Mouse (Mus musculus): ENCODE measurements around the gene Ttyh3.
"Not testable (repeated sequence)": the region's sequence is repeated elsewhere in the genome, so short reads cannot be mapped to it uniquely, and the experiment has no call there.

The Ttyh3 gene

DNA sequence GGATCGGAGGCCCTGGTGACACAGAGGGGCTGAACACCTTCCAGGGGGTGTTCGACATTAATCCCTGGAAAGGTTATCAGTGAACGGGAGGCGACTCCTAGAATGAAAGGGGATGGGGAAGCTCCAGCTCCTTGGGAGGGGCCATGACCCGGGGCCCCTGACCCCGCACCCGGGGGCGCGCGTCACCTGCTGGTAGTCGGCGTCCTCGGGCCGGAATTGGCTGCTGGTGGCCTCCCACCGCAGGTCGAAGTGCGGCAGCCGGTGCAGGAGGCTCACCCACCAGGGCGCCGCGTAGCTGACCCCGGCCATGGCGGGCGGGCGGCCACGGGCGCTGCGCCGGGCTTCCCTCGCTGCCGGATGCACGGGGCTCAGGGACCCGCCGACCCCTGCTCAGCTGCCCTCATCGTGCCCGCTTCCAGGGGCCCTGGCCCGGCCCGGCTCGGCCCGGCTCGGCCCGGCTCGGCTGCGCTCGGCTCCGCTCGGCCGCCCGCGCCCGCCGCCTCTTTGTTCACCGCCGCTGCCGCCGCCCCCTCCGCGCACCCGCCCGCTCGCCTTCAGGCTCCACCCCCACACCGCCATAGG, at the start of gene Ttyh3:
TSS of gene Ttyh3 (minus strand) at position 513 of the 582 bp plus-strand sequence.
- no peak for DNase-seq (ENCODE audit: low read depth, low spot score)

DNA sequence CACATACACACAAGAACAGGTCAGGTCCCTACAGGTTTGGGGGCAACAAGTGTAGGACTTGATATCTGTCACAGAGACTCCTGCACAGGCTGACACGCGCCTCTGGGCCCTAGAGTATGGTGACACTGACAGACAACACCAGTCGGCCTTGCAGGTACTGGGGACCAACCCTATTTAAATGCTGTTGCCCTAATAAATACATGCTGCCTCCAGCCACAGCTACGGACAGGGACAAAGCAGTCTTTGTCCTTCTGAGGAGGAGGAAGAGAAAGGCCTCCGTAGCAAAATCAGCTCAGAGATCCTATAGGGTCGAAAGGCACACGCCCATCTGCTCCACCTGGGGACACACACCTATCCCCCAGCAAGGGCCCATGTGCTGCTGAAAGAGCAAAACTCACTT, 47.2 kb upstream of the Ttyh3 start:
- DNase-seq (ENCODE audit: low read depth, low spot score) = no peak

DNA sequence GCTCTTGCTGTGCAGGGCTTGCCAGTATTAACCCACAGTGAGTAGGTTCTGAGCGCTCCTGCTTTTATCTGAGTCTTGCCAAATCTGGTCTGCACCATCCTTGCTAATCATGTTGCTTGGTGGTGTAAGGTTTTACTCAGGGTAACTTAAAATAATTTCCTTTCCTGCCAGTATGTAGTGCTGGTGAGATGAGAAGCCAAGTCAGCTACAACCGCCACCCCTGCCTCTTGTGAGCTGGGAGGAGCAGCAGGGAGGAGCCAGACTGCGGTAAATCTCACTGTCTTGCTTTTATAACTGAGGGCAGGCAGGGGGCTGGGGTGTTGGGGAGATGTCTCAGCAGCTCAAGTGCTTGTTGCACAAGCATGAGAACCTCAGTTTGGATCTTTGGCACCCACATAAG, 39.6 kb upstream of the Ttyh3 start:
- DNase-seq (ENCODE audit: low read depth, low spot score) = no peak

DNA sequence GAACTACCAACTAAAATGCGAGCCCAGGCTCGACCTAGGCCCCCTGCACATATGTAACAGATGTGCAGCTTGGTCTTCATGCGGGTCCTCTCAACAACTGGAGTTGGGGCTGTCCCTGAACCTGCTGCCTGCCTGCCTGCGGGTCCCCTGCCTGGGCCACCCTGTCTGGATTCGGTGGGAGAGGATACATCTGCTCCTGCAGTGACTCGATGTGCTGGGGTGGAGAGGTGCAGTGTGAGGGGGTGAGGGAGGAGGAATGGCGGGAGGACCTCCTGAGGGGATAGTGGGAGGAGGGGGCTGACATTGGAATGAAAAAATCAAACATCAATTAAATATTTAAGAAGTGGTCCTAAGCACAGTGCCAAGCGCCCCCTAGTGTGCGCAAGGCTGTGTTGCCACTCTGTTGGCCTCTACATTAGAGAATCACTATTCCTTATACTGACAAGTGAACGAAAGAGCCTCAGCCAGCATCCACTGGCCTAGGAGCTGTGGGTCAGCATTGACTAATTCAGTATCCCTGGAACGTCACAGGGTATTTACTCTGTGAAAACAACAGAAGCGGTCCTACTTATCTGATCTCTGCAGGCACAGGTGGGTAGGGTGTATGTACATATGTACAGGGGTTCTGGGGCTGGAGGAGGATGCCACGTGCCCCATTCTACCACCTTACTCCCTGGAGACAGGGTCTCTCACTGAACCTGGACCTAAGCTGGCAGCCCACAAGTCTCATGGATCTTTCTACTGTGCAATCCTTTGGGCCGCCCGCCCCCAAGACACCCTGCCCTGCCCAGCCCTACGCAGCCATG, 35.7 kb upstream of the Ttyh3 start:
- DNase-seq (ENCODE audit: low read depth, low spot score) = no peak

DNA sequence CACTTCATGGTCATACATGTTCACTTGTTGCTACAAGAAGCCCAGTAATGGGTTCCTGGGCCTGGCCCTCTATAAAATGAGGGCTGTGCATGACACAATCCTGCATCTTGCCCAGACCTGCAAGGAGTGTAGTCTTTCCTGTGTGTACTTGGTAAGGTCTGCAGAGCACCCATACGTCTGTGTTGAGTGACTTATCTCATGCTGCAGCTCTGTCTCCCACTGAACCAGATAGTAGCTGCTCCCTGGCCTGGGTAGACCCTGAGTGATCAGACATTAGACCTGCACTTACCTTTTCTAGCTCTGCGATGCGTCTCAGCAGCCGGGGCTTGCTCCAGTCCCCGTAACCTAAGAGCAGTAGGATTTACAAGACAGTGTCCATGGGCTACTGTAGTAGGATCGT, 33.3 kb upstream of the Ttyh3 start:
- no peak for DNase-seq (ENCODE audit: low read depth, low spot score)

DNA sequence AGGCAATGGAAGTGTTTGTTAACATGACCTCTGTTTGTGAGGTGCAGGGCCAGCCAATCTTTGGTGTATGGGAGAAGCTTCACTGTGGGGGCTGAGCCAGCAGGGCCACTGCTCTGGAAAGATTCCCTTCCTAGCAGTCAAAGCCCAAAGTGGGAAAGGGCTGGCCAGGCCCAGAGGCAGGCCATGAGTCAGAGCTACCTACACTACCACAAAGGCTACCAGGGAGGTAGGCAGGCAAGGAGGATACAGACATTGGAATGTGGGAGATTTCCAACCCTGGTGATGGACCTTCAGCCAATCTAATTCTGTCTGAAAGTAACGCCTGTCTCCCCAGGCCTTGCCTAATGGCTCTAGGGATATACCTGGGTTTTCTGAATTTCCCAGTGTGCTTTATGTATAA, 32.1 kb upstream of the Ttyh3 start:
- no peak for DNase-seq (ENCODE audit: low read depth, low spot score)

DNA sequence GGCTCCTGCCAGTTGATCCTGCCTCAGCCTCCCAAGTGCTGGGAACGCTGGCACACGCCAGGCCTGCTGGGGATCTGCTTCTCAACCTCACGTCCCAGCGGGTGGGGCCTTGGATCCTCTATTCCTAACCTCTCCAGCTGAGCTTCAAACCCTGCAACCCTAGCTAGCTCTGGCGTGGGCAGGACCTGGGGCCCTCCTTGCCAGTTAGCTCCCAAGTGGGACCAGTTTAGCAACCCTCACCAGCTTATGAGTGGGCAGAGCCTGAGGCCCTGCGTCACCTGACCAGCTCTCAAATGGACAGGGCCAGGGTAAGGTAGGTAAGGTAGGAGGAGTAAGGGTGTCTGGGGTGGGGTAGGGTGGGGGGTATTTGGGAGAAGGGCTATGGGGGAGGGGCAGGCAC, 31.2 kb upstream of the Ttyh3 start:
- no peak for DNase-seq (ENCODE audit: low read depth, low spot score)

DNA sequence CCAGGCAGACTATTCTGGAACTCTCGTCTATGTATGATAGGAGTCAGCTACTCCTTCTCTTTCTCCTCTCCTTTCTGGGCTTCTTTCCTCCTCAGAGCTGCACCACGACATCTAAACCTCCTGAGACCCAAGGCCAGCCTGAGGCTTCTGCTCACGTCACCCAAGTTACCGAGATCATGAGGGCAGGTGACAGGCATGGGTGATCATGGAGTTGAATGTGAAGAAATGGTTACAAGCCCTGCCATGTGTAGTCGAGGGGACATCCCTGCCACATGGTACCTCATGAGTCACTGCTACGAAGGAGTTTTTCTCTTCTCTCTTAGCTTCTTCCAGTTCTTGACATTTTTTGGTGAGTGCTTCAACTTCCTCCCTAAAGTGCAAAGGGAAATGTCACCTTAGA, 28.3 kb upstream of the Ttyh3 start:
- no peak for DNase-seq (ENCODE audit: low read depth, low spot score)

DNA sequence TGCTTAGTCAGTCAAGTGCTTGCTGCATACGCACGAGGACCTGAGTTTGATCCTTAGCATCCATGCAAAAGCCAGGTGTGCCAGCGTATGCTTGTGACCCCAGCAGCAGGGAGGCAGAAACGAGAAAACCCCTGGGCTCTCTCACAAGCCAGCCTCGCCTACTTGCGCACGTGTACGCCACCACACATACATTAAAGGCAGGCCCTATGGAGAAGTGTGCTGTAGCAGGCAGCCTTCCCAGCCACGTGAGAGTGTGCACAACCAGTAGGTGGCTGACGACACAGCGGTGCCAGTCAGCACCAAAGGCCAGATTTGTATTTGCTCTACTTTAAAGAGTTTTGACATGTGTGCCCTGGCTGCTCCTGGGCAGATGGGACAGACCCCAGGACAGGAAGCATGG, 26.8 kb upstream of the Ttyh3 start:
- DNase-seq (ENCODE audit: low read depth, low spot score) = no peak

DNA sequence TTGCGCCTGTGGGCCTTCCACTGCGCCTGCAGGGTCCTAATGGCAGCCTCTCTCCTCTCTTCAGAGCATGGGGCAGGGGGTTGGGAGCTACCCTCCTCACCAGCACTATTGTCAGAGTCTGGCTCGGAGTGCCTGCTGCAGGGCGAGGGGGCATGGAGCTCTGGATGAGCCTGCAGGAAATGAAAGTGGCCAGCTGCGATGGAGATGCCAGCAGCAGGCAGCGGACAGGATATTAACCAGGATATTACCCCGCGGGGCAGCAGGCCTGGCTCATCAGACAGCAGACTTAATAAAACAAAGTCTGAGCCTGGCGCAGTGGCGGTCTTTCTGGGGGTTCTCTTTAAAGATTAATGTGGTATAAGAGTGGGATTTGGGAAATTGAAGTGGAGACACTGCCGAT, 26.2 kb upstream of the Ttyh3 start:
- DNase-seq (ENCODE audit: low read depth, low spot score) = no peak

DNA sequence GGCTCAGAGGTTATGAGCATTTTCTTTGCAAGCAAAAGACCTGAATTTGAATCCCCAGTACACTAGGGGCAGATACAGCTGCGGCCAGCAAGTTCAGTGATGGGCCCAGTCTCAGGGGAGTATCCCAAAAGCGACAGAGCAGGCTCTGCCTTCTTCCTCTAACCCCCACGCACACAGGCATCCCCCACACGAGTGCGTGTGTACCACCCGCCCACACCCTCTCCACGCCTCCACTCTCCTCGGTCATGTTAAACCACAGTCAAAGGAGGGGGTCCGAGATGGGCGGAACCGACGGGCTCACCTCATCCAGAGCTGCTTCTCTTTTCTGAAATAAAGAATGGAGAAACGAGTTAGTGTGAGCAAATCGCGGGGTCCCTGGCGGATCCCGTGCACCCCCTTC, 25.2 kb upstream of the Ttyh3 start:
- DNase-seq (ENCODE audit: low read depth, low spot score) = no peak

DNA sequence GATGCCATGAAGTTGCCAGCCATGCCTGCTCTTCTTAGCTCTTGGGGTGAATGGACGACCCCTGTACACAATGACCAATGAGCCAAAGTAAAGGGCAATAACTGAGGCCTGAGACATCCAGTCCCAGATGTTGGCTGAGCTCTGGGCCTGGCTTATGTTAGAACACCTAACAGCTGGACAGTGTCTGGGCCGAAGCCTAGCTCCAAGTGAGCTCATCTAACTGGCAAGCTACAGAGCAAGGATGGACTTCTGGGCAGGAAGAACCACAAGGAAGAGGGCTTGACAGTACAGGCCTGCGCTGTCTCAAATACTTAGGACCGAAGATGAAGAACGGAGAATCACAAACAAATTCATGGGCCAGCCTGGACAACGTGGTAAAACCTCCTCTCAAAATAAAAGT, 23.8 kb upstream of the Ttyh3 start:
- DNase-seq (ENCODE audit: low read depth, low spot score) = not testable (repeated sequence)

DNA sequence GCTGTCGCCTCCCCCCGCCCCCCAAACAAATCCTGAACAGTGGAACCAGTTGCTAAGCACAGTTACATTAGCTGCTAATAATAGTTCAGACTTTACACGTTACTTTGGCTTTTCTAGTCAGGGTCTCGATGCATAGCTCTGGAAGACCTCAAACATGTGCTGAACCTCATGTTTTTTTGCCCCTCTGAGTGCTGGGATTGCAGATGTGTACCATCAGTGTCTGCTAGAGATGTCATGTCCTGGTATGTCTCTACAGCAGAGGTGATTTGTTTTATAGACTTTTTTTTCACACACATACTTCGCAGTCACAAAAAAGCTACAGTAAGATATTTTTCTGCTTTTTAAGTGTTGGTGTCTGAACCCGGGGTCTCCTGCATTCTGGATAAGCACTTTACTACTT, 23.3 kb upstream of the Ttyh3 start:
- DNase-seq (ENCODE audit: low read depth, low spot score) = no peak

DNA sequence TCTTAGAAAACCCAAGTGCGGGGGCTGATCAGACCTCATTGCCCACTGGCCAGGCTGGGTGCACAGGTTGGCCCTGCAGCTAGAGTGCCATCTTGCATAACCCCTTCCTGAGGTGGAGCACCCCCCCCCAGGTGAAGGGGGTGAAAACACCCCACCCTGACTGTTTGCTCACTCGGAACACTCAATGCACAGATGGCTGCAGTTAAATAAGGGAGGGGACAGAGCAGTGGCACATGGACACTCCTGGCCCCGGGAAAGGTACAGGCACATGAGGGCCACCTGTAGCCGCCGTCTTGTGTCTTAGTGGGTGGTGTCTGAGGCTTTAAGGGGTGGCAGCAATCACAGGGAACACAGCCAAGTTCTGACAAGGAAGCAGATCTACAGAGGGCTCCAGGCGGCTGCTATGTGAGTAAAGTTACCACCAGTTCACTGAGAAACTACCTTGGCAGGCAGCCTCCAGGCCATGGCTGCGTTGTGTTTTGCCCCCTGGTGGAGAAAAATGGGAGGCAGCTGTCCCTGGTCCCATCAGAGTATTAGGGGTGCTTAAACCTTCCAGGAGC, 14.9 kb upstream of the Ttyh3 start:
- peak; percentile 49 for DNase-seq (ENCODE audit: low read depth, low spot score)

DNA sequence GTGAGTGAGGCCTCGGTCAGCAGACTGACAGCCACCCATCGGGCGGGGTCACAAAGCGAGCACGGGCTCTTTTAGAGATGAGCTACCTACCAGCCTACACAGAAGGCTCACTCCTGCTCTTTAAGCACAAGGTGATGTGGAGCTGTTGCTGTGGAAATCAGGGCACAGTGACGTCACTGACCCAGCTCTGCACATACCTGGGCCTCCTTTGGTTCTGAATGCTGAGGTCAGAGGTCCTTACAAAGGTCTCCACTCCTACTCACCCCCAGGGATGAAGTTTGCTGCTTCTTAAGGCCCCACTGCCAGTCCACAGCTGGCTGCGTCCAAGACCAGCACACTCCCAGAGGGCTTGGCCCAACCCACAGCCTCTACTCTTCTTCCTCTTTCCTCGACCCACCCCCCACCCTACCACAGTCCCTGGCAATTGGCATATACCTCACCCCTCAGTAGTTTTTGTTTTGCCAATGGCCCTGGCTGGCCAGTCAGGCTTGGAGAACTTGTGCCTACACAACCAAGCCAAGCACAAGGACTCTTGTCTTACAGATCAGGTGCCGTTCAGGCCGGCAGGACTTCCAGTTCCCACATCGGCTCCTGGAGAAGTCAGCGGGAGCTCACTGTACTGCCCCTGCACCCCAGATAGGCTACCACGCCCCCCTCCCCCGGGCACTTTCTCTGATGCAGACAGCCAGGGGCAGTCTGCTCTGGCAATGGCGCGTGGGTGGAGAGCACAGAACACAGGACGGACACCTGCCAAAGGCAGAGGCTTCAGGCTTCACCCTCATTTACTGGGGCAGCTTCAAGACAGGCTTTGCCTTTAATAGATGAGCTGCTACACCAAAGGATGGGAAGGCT, 14.1 kb upstream of the Ttyh3 start:
- DNase-seq (ENCODE audit: low read depth, low spot score) = no peak

DNA sequence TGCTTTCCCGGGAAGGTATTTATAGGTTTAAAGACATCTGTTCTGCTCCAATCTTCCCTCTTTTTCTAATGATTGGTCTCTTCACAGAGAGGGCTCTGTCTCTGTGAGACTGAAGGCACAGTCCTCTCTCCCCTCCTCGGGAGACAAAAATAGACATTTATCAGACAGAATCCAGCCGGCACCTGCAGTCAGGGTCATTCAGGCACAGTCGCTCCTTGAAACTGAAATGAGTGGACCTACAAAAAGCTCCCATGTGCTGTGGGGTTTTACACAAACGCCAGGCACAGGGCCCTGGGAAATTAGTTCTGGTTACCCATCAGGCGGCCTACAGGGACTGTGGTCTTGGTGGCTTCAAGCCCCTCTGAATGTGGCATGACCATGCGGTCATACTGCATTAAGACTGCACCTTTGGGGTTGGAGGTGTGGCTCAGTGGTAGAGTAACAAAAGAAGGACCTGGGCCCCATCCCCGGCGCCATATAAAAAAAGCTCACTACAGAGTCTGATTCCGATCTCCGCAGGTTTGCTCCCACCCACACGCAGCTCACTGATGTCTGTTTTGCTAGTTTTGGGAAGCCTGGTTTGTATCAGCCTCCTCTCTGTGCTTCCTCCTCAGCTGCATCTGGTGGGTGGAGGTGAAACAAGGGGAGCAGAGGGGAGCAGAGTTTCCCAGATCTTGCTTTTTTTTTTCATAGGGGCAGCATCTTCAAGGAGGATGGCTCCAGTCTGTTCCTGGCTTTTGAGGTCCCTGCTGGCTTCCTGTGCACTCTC, 13.2 kb upstream of the Ttyh3 start:
- no peak for DNase-seq (ENCODE audit: low read depth, low spot score)

DNA sequence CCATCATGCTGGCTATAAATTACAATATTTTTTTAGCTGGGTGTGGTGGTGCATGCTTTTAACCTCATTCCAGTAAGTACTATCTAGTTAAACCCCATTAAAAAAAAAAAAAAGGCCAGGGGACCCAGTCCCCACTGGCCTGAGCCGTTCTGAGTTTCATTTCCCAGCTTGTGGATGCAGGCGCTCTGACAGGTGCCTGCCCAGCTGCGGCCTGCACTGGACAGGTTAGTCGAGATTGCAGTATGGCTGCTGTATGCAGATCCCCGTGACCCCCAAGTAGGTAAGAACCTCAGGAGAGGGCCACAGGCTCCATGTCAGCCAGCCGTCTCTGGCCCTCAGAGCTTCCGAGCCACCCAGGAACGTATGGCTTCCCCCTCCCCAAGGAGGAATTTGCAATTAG, 12.6 kb upstream of the Ttyh3 start:
- no peak for DNase-seq (ENCODE audit: low read depth, low spot score)

DNA sequence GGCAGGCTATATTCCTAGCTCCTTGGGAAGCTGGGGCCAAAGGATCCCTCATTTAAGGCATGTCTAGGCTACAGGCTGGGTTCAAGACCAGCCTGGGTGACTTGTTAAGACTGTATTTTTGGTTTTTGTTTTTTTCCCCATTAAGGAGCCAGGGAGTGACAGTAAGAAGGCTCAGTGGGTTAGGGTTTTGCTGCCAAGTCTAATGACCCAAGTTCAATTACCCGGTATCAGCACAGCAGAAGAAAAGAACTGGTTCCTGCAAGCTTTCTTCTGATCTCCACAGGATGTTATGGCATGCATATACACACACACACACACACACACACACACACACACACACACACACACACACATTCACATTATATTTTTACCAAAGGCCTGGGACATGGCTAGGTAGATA, 11.6 kb upstream of the Ttyh3 start:
- no peak for DNase-seq (ENCODE audit: low read depth, low spot score)

DNA sequence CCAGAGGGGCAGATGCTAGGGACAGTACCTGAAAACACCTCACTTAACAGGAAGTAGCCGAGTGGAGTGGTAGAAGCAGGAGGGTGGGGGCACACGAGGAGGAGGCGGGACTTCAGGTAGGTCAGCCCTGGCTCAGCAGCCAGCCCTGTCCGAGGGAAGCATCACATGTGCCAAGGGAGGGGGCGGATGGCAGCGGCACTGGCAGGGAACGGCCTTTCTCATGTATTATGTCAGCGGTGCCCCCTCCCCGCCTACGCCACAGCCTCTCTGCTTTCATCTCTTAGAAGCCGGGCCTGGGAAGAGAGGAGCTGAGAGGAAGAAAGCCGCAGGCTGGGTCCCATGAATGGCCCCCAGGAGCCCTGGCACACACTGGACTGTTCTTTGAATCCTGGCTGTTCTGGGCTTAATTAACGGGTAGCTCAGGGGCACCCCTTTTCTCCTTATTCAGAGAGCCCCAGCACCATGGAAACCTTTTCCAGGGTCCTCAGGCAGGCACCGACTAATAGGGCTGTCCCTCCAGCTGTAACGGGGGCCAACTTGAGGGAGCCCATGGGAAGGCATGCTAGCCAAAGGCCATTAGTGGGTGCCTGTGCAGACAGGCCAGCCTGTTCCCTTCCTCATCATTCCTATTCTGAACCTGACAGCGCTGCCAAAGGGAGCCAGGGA, 10.9 kb upstream of the Ttyh3 start:
- no peak for DNase-seq (ENCODE audit: low read depth, low spot score)

DNA sequence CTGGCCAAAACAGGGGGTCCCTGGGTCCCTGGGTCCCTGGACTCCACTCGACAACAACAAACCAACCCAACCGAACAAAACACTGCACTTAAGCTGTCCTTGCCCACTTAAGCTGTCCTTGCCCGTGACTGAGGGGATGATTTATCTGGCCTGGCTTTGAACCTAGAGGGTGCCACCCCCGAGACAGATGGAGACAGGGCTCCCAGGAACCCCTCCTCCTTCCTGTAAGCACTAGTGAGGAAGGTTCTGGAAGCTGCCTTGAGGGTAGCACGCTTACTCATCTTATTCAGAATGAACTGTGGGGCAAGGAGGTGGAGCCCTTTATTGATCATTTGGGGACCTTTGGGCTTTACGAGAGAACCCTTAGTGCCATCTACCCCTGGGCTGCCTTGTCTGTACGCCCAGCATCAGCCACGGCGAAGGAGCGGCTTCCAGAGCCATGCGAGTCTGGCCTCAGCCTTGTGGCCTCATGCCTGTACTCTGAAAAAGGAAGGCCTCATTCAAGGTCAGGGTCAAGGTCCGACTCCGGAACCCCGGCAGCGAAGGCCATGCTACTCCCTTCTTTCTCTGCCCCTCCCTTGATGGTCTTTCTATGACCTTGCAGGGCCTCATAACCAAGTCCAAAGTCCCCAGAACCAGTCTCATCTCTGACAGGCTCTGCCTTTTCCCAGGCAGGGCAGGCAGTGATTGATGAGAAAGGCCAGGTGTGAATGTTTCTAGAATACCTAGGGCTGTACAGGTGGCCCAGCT, 5.4 kb upstream of the Ttyh3 start:
- no peak for DNase-seq (ENCODE audit: low read depth, low spot score)
